Mouse (Mus musculus): ENCODE results near the gene Dazl. TPM values are rescaled to one million over a fixed set of nuclear protein-coding genes. Genes with fewer than 3 reads are reported as not detected.
A peak's percentile ranks its signal among the peaks of the same experiment; 100 is the strongest.

The Dazl gene
- total RNA-seq (2015) = not detected in 2 replicates
- not detected in 2 replicates for total RNA-seq (2017)

DNA sequence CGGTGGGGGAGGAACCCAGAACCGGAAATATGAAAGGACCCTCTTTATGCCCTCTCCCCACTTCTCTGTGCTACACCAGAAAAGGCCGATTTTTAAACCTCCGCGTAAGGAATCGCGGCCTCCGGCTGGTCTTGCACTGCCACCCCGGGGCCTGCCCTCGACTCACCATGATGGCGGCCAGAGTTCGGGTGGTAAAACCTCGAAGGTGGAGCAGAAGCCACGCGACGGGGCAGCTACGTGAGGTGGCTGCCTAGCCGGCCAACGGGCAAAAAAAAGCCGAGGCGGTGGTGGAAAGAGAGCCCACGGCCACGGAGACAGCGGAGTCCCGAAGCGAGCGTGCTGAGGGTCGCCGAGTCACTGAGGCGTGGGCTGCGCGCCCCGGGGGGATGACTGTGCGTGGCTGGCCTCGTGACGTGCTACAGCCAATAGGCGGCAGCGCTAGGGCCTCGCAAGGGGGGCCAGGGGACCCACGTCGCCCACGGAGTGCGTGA, at the start of gene Dazl:
Dazl (minus strand) TSS at position 396 of the 491 bp plus-strand sequence.
- no peak for ATAC-seq (replicated peaks; ENCODE audit: poor library complexity)

DNA sequence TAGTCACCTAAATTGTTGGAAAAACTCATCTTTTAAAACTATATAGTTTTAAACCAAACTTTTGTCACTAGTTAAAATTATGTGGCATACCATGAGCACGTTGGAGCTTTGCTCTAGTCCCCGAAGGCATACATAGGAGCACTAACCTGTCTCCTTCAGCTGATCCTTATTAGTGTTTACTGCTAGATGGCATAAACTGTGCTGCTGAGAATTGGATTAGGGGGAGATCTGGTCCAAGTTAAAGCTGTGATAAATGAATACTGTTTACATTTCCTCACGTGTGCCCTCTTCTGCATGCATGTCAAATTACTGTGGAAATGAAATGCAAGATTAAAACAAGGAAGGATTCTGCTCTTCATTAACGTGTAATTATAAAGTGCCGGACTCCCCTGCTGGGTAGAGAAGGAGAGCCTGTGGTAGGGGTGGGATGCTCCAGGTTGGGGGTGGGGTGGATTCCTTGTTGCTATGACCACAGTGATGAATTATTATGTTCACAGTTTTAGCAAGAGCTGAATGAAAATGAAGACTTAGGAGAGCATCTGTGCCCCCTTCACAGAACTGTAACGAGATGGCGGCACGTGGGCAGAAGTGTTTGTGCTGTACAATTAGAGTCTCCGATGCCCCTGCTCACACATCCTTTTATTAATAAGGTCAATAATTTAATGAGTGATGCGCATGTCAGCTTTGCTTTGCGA, 48.6 kb upstream of the Dazl start:
- no peak for ATAC-seq (replicated peaks; ENCODE audit: poor library complexity)

DNA sequence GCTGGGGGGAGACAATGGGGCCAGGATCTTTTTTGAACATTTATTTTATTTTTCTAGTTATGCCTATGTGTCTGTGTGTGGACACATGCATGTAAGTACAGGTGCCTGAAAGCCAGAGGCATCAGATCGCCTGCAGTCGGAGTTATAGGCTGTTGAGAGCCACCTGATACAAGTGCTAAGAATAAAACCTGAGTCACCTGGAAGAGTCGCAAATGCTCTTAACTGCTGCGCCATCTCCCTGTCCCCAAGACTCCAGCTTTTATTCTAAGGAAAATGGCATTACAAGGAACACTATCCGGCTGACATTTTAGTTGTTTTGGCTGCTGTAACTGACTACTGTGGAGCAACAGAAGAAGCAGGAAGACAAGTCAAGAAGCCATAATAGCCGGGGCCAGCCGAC, 45.5 kb upstream of the Dazl start:
- ATAC-seq (replicated peaks; ENCODE audit: poor library complexity) = no peak

DNA sequence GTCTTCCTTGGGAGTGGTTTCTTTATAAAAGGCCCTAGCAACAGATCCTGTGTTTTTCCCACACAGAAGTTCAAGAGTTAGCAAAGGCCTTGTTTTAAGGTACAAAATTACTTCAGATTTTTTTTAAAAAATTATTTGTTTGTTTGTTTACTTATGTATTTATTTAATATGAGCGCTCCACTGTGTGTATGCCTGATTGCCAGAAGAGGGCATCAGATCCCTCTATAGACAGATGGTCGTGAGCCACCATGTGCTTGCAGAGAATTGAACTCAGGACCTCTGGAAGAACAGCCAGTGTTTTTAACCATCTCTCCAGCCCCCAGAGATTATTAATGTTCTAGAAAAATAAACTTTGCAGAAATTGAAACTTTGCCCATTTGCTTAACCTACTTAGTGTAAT, 42.3 kb upstream of the Dazl start:
- no peak for ATAC-seq (replicated peaks; ENCODE audit: poor library complexity)

DNA sequence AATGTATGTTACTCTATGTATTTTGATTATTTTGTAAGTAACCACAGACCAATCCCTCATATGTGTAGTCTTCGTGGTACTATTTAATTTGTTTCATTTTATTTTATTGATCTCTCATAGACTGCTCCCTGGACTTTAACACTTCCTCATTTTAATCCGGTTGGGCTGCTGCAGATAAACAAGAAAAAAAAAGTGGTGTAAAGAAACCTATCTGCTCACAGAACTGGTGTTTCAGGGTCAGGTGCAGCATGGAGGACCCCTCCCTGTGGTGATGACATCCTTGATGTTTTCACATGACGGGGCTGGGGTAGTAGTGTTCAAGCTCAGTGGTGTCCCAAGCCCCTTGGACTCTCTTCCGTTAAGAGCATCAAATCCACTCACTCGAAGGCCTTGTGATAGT, 41.3 kb upstream of the Dazl start:
- ATAC-seq (replicated peaks; ENCODE audit: poor library complexity) = no peak

DNA sequence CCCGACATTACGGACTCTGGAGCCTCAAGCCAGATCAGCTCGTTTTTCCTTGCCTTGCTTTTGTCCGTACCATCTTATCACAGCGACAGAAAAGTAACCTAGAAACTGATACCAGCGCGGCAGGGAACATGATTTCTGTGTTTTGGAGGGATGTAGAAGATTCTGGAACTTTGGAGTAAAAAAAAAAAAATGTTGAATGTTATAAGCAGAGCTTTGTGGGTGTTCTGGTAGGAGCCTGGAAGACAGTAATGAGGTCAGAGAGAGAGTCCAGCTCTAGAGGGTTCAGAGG, 38.5 kb upstream of the Dazl start:
- ATAC-seq (replicated peaks; ENCODE audit: poor library complexity) = no peak

DNA sequence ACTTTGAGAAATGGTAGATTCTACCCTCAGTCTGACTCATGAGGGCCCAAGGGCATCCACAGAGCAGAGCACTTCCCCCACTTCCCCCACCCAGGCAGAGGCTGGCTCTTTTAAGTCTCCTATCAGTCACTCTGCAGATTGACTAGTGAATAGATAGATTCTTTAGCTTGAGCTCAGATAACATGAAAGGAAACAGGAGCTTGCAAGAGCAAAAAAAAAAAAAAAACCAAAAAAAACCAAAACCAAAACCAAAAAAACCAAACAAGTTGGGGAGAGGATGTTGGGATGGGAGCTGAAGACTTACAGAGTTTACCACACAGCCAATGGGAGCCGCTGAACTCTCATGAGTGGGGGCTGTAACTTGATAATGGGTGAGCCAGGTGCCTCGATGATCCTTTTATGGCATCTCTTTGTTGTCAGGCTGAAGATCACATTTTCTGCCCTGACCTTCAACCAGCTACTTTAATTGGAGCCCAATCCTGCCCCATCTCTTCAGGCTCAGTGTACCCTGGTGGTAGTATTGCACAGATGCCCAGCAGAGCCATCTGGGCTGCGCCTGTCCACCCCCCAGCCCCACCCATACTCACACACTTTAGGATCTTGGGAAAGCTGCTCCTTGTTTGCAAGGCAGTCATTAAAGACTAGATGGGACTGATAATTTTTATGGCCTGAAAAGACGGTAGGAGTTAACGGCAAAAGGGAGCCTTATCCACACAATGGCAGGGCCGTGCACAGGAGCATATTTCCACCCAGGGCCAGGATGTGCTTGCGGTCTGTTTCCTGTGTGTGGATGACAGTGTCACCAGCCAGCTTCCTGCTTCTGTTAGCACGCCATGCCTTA, 38.0 kb upstream of the Dazl start:
- peak; percentile 79 for ATAC-seq (replicated peaks; ENCODE audit: poor library complexity)

DNA sequence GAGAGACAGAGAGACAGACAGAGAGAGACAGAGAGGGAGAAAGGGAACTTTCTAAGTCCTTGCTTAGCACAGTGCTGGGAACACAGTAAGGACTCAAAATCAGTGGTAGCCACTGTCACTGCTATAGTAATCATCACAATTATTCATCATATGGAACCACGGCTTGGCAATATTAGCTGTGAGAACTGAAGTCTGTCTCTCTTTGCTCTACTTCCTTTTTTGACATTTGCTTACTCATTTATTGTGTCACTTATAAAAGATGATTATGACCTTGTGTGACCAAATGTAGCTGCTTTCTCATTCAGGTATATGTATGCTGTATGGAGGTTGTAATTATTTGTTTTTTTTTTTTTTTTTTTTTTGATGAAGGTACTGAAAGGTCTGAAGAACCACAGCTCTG, 36.8 kb upstream of the Dazl start:
- no peak for ATAC-seq (replicated peaks; ENCODE audit: poor library complexity)

DNA sequence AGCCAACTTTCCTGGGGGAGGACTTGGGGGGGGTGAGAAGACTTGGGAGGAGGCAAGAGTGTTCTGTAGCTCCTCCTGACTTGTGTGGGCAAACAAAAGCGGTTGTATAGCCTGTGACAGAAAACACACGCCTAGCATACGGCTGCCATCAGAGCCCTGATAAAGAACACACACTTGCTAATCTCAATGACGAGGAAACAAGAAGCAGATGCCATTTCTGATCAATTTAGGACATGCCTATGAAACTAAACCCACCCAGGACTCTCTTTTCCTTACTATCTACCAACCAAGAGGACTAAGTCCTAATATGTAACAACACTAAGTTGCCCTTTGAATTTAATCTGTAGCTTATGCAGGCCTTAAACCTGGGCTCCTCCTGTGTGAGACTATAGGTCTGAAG, 31.2 kb upstream of the Dazl start:
- peak; percentile 62 for ATAC-seq (replicated peaks; ENCODE audit: poor library complexity)

DNA sequence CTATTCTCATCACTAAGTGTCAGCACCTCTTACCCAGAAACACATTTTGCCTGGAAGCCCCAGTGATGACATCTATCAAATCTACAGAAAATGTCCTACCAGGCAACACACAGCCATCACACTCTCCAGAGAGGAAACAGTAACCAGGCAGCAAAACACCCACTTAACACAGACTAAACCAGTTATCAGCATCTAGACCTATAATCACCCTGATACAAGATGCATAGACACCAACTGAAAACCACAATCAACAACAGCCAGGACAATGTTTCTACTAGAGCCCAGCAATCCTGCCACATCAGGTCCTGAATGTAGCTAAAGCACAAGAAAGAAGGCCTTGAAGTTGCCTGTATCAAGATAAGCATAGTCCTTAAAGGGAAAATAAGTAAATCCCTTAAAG, 25.4 kb upstream of the Dazl start:
- peak; percentile 90 for ATAC-seq (replicated peaks; ENCODE audit: poor library complexity)

DNA sequence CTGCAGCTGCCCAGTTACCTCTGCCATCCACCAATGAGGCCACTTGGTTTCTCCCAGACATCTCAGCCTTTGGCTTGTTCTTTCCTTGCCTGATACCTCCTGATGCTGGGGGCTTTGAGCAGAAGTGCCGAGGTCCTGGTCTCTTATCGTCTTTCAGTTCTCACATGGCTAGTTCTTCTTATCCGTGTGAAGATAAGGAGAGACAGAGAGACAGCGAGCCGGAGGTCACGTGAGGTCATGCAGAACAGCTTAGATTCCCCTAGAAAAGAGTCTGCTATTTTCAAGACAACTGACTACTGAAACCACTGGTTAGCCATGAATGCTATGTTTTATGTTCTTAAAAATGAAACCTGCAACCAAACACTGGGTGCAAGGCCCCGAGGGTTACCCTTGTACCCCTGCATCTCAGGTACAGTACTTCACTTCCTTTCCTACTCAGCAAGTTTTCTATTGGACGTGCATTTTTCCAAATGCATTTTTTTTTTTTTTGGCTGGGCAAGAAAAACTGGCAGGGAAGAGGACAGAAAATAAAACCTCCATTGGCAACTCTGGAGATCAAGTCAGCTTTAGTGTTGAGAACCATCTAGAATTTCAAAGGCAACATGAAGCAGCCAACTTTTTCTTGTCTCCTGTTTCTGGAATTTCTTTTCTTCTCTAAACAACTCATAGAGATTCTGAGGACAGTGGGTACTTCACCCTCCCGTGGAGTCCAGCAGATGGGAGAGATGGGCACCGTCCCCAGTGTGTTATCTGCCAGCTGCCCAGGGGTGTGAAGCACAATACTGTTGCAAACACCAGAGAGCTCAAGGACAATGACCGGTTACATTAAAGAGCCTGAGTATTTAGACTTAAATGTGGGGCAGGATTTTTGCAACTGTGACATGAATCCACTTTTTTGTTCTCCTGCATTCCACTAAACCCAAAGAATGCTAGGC, 23.0 kb upstream of the Dazl start:
- ATAC-seq (replicated peaks; ENCODE audit: poor library complexity) = peak; percentile 27

DNA sequence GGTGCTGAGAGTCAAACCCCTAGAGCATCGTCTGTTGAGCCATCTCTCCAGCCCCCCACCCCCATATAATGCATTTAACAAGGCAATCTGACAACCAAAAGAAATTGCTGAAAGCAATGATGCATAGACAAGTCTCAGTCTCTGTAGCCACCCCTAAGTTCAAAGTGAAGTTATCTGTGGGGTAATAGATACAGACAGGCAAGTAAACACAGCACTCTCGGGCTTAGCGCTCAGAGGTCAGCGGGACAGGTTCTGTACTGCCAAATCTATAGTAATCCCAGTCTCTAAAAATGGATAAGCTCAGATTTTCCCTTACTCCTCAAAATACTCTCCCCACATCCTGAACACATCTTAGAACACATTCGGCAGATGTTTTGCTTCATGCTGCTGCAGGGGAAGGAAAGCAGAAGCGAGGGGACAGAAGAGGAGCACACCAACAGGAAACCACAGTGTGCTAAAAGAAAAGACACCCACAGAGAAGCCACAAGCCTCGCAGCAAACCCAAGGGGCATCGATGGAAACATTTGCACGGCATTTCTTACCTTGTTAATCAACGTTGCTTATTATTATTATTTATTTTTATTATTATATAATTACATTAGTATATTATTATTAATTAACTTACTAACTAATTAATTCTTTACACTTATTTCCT, 16.8 kb upstream of the Dazl start:
- ATAC-seq (replicated peaks; ENCODE audit: poor library complexity) = peak; percentile 48; the same call in 1 of the 2 replicates

DNA sequence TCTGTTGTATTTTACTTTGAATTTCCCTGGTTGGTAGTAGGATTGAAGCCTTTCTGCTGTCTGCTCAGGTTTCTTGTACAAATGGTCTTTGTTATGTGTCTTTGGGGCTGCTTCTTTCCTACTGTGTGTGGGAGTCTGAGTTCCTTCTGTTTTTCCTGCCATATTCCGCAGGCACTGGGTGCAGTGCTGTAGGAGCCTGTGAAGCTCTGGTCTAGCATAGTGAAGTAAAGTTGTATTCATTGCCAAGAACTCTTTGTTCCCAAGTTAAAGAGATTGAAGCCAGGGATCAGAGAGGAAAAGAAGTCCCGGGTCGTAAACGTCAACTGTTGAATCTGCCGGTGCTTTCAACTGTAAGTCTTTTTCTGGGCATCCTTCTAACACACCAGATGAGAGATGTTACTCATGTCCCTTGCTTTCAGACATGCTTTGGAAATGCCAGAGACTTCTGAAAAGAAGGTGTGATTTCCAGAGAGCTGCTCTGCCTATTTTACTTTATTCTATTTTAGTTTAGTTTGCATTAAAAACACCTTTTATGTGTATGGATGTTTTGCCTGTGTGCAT, 16.2 kb upstream of the Dazl start:
- no peak for ATAC-seq (replicated peaks; ENCODE audit: poor library complexity)

DNA sequence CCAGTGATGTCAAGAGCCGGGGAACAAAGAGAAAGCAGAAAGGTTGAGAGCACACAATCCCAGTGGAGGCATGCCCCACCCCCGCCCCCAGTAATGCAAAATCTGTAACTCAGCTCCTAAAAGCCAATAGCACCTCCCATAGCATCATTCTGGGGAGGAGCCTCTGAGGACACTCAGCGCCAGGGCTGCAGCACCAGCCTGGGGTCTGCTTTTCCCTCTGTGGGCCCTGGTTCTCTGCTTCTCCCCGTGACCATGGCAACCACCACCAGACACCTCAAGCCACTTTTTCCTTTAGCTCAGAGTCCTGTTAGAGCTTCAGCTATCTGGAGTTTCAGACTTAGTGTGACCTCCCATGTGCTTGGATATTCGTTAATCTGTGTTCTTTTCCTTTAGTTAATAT, 15.4 kb upstream of the Dazl start:
- ATAC-seq (replicated peaks; ENCODE audit: poor library complexity) = no peak

DNA sequence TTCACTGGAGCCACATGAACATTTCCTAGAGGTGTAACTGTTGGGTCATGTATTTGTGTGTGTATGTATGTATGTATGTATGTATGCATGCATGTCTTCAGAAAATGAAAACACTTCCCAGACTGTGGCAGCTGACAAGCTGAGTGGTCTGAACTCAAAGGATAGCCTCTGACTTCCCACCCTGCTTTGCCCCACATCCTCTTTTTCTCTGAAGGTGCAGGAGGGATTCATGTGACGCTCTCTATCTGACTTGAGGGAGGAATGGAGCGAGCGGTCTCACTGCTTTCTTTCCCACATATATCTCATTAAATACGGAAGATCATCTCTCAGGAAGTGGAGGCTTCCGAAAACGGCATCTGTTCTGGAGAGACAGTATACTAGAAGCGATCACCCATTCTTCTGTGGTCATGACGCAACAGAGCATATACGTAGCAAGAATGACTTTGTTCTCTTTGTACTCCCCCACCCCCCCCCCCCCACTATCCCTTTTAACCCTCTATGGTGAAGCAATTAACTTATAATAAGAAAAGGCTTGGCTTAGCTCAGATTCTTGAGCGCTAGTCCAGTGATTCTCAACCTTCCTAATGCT, 14.7 kb upstream of the Dazl start:
- peak; percentile 69 for ATAC-seq (replicated peaks; ENCODE audit: poor library complexity)

DNA sequence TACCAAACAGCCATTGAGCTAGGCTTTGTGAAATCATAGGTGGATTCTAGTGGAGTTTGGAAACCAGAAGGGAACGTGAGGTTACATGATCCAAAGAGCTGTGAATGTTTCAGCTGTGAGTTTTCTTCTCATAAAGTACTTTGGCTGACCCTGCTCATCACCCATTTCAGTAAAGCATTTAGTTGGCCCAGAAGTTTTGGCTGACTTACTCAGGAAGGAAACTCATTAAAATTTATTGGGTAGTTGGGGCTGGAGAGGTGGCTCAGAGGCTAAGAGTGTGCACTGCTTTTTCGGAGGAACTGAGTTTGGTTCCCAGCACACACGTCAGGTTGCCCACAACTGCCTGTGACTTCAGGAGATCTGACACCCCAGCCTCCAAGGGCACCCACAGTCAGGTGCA, 9.4 kb upstream of the Dazl start:
- no peak for ATAC-seq (replicated peaks; ENCODE audit: poor library complexity)

DNA sequence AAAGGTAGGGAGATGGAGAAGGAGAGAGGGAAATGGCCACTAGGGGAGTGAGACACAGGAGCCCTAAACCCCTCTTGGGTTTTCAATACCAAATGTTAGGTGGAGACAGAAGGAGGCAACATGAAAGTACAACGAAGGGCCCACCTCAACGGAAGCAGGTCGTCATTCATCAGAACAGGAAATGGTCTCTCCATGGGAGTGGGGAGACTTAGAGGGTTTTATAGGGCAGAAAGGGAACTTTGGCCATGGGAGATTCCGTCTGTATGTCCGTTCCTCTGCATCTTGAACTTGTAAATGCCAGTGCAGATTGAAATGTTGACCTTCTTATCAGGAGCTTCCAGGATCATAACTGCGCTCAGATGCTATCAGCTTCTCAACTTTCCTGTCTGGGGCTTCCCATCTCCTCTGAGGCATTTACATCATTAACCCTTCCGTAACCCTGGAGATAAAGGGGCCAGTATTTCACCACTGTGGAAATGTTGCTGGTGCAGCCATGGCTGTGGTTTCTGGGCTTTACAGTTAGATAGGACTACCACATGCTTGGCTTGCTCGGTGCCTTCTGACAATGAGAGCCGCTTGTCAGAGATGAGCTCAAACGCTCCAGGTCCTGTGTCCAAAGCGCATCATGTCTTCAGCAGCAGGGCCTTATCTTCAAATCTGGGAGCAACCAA, 6.9 kb upstream of the Dazl start:
- ATAC-seq (replicated peaks; ENCODE audit: poor library complexity) = peak; percentile 71

DNA sequence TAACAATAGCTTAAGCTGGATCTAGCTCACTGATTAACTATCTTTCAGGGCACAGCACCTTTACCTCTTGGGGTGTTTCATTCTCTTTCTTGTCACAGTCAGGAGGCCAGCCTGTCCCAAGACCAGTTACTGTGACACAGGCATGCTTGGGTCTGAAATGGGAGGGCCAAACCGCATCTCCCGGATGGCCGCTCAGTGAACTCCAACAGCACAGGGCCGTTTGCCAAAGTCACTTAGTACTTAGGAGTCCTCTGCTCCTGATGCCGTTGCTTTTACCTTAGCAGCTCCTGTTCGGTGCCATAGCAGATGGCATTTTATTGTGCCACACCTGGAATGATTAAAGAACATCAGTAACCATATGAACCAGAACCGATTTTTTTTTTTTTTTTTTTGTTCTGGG, 5.4 kb upstream of the Dazl start:
- no peak for ATAC-seq (replicated peaks; ENCODE audit: poor library complexity)

DNA sequence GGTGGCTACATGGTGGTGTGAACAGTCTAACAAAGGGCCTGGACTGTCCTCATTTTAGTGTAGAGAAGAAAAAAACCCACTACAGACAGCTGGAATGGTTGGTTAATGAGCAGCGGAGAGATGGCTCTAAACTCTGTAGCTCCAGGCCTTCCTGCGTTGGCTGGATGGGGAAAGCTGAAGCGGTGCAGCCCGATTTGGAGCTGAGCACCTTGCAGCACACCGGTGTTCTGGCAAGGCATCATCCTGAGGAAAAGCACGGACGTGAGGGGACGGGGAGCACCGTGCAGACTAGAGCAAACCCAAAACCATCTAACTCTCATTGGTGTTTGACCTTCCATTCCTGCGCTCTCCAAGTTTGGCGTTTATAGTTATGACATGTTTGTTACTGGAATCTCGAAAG, 1.3 kb upstream of the Dazl start:
- ATAC-seq (replicated peaks; ENCODE audit: poor library complexity) = no peak

All from megakaryocyte progenitor cell, adult 5-6 weeks (primary cell).